Mouse (Mus musculus) embryonic facial prominence, embryonic 11.5 days (tissue): ENCODE results near the gene Sh3bgr. TPM values are rescaled to one million over a fixed set of nuclear protein-coding genes. Genes with fewer than 3 reads are reported as not detected.

Source experiments
- ATAC-seq: fragments of 200-750 bp; cut with Nextera tagmentation; replicated peaks from 2 replicates; pipeline ENCODE4 v1.8.0; 2017; ENCODE audit warnings: low read depth; ENCODE audit not compliant: insufficient number of reproducible peaks, low FRiP score, low TSS enrichment
- DNase-seq: peaks from one replicate; pipeline ENCODE4 v3.0.0-alpha.2; 2015; ENCODE audit warnings: low spot score
- H3K27ac ChIP-seq: fragments of 300-500 bp; sonication (generic); replicated peaks from 2 replicates; pipeline ENCODE4 v1.5.1; 2014; ENCODE audit warnings: mild to moderate bottlenecking, low read depth, low read length, control low read depth
- H3K27me3 ChIP-seq: fragments of 300-500 bp; sonication (generic); 2 replicates; pipeline ENCODE4 v1.6.1; 2014; ENCODE audit warnings: mild to moderate bottlenecking, low read length, moderate library complexity, mixed read lengths; ENCODE audit not compliant: control insufficient read depth, insufficient read depth
- H3K36me3 ChIP-seq: fragments of 300-500 bp; sonication (generic); replicated peaks from 2 replicates; pipeline ENCODE4 v1.6.1; 2014; ENCODE audit warnings: low read depth, mild to moderate bottlenecking, low read length, moderate library complexity, mixed read lengths; ENCODE audit not compliant: control insufficient read depth, insufficient read depth
- H3K4me1 ChIP-seq: fragments of 300-500 bp; sonication (generic); 2 replicates; pipeline ENCODE4 v1.6.1; 2014; ENCODE audit warnings: low read length, mixed read lengths; ENCODE audit not compliant: control insufficient read depth, insufficient read depth
- H3K4me2 ChIP-seq: fragments of 300-500 bp; sonication (generic); 2 replicates; pipeline ENCODE4 v1.6.1; 2014; ENCODE audit warnings: low read depth, mild to moderate bottlenecking, control low read depth, low read length, moderate library complexity
- H3K4me3 ChIP-seq: fragments of 300-500 bp; sonication (generic); 2 replicates; pipeline ENCODE4 v1.5.1; 2014; ENCODE audit warnings: low read depth, low read length, control low read depth
- H3K9ac ChIP-seq: fragments of 300-500 bp; sonication (generic); replicated peaks from 2 replicates; pipeline ENCODE4 v1.6.1; 2014; ENCODE audit warnings: mild to moderate bottlenecking, control low read depth, low read length
- H3K9me3 ChIP-seq: fragments of 300-500 bp; sonication (generic); replicated peaks from 2 replicates; pipeline ENCODE4 v1.6.1; 2016; ENCODE audit warnings: mild to moderate bottlenecking, low read length, inconsistent platforms, mixed read lengths; ENCODE audit not compliant: control insufficient read depth
- WGBS: fragments of 180-500 bp; shearing (Covaris S2); extraction: QIAGEN DNeasy Blood & Tissue Kit; methylation state at CpG from one replicate; pipeline ENCODE4 v1.1.7; 2014; 5-methylcytosine and 5-hydroxymethylcytosine counted together
- polyA plus RNA-seq: library from polyadenylated mRNA; unstranded; fragments of >200 nt; fragmentation: Nextera tagmentation; extraction: Ambion mirVana; gene quantifications from 2 replicates; pipeline ENCODE4 v1.2.1, GENCODE M21; 2014

Gene Sh3bgr
- polyA plus RNA-seq, 1 experiment from 2014 or later: 3.5 TPM

DNA sequence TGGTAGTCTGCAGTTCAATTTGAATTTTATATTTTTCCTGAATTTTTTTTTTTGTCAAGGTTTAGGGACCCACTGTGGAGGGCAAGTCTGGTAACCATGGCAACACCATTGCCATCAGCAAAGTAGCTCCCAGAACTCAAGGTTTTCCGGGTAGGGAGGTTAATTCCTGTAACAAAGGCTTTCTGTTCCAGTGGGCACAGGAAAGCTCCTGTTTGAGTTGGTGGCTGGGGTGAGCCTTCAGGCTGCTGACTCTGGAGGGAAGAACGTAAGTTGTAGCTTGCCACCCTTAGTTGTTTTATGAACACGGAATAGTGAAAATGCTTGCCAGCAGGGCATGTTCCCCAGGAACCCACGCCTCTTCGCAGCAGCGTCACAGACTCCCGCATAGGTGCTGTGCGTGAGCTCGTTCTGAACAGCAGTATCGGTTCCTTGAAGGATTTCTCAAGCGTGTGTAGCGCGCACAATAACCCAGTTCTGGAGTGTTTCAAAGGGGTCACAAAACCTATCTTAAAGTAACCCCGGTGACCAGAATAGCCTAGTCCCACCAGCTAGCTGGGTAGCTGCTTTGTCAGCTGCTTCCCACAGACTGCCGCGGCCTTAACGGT lies 35.2 kb downstream of the Sh3bgr start, which contains the start of gene B3galt5:
TSS of gene B3galt5 (plus strand) at position 436 of the 605 bp plus-strand sequence.
- peak; percentile 37 for DNase-seq
- no peaks in the 10 kb centered on the region for H3K27me3 ChIP-seq
- no peak within 1 kb of the TSS for H3K4me2 ChIP-seq
- H3K9me3 ChIP-seq: no peaks in the 10 kb centered on the region
- no peak within 1 kb of the TSS for H3K27ac ChIP-seq
- 57% methylated on average over 17 of the region's 17 CpGs for WGBS
- H3K36me3 ChIP-seq: no peaks in the 10 kb centered on the region
- no peak within 1 kb of the TSS for H3K4me3 ChIP-seq
- peaks cover 3% of the 10 kb centered on the region; the same call in 1 of the 2 replicates for H3K4me1 ChIP-seq
- H3K9ac ChIP-seq: no peak within 1 kb of the TSS
- ATAC-seq: no peak

DNA sequence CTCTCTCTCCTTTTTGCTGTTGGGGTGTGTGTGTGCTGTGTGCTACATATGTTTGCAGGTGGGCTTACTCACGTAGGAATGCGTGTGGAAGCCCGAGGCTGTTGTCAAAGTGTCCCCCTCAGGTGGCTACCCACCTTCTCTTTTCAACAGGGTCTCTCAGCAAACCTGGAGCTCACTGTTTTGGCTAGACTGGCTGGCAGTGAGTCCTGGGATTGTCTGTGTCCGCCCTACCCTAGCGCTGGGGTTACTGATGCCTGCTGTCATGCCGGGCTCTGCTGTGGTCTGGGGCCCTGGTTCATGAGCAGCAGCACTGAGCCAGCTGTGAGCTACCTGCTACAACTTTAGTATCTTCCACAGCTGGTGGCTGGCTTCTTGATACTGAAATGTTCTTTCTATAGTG lies 44.2 kb downstream of the Sh3bgr start:
- Histone ChIP-seq H3K36me3 (no peaks in the 10 kb centered on the region), H3K4me3 (no peak overlapping the region), H3K27me3 (no peaks in the 10 kb centered on the region)

DNA sequence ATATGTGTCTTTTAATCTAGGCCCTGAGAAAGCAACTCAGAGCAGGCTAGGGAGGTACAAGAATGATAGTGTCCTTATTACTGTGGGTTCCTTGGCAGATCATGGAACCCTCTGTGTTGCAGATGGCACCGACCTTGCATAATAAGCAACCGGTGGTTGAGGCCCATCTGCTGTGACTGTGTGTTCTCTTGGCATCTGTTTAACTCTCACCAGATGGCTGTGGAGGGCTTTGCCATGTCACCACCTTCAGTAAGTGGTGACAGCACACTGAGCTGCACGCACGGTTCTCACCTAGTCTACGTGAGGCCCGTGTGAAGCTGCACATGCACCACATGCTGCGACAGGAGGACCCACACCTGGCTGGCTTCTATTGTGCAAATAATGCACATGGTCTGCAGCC lies 49.4 kb downstream of the Sh3bgr start:
- H3K4me1 ChIP-seq: no peaks in the 10 kb centered on the region
- no peak overlapping the region for H3K27ac ChIP-seq
- no peak overlapping the region for H3K4me2 ChIP-seq
- H3K9me3 ChIP-seq: no peaks in the 10 kb centered on the region
- no peaks in the 10 kb centered on the region for H3K36me3 ChIP-seq
- 86% methylated on average over 7 of the region's 7 CpGs for WGBS
- ATAC-seq (no peak), DNase-seq (no peak)
- no peak overlapping the region for H3K4me3 ChIP-seq
- H3K27me3 ChIP-seq: no peaks in the 10 kb centered on the region
- H3K9ac ChIP-seq: no peak overlapping the region

More for the DNA sequence above, 44.2 kb downstream of the Sh3bgr start:
- no peak for DNase-seq
- Histone ChIP-seq H3K9ac (no peak overlapping the region), H3K27ac (no peak overlapping the region), H3K4me2 (no peak overlapping the region), H3K9me3 (no peaks in the 10 kb centered on the region), H3K4me1 (no peaks in the 10 kb centered on the region)
- 80% methylated on average over 6 of the region's 6 CpGs for WGBS
- no peak for ATAC-seq

DNA sequence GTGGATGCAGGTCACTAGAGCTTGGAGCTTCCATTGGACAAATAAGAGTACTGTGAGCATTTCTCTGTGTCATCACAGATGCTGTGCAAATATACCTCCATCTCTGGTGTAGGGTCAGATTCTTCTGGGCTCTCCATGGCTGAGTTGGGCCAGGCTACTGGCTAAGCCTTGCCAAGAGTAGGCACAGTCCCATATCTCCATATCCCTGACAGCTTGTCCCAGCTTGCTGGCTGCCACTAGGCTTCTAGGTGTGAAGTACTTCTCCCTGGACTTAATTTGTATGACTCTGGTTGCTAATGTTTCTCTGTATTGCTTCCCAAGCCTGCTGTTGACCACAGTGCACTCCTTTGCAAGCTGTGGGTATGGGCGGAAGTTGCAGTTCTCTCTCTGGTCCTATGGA lies 51.9 kb downstream of the Sh3bgr start:
- no peak for ATAC-seq
- 96% methylated on average over 1 of the region's 1 CpGs for WGBS

DNA sequence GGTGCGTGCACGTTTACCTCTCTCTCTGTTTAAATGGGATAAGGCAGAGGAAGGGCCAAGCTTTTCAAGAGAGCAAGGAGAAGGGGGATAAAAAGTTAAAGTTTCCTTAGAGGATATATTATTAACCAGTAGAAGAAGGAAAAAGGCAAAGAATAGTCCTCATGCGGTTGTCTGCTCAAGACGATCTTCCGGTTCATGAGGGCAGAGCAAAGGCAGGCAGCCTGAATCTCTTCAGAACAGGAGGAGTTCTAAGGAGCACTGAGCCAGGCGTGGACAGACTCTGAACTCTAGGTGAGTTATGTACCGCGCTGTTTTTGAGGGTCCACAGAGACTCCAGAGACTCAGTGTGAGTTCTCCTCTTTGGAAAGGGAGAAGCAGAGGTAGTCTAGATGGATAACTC lies 58.2 kb downstream of the Sh3bgr start:
- H3K9me3 ChIP-seq: no peaks in the 10 kb centered on the region

More for the DNA sequence above, 51.9 kb downstream of the Sh3bgr start:
- no peak overlapping the region for H3K27ac ChIP-seq
- no peaks in the 10 kb centered on the region for H3K36me3 ChIP-seq
- H3K4me1 ChIP-seq: no peaks in the 10 kb centered on the region
- H3K27me3 ChIP-seq: no peaks in the 10 kb centered on the region
- no peak overlapping the region for H3K9ac ChIP-seq
- no peak overlapping the region for H3K4me3 ChIP-seq
- no peak overlapping the region for H3K4me2 ChIP-seq
- H3K9me3 ChIP-seq: no peaks in the 10 kb centered on the region
- no peak for DNase-seq

DNA sequence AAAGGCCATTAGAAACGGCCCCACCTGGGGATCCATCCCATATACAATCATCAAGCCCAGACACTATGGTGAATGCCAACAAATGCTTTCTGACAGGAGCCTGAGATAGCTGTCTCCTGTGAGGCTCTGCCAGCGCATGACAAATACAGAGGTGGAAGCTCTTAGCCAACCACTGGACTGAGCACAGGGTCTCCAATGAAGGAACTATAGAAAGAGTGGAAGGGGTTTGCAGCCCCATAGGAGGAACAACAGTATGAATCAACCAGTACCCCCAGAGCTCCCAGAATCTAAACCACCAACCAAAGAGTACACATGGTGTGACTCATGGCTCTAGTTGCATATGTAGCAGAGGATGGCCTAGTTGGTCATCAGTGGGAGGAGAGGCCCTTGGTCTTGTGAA lies 71.5 kb downstream of the Sh3bgr start:
- WGBS: 76% methylated on average over 2 of the region's 2 CpGs
- Histone ChIP-seq H3K4me3 (no peak overlapping the region), H3K9me3 (no peaks in the 10 kb centered on the region), H3K27ac (no peak overlapping the region), H3K4me2 (no peak overlapping the region), H3K4me1 (no peaks in the 10 kb centered on the region), H3K36me3 (no peaks in the 10 kb centered on the region), H3K27me3 (no peaks in the 10 kb centered on the region), H3K9ac (no peak overlapping the region)
- DNase-seq (no peak), ATAC-seq (no peak)

More for the DNA sequence above, 58.2 kb downstream of the Sh3bgr start:
- no peaks in the 10 kb centered on the region for H3K4me1 ChIP-seq
- H3K4me2 ChIP-seq: no peak overlapping the region
- H3K36me3 ChIP-seq: no peaks in the 10 kb centered on the region
- ATAC-seq: no peak
- no peak for DNase-seq
- H3K27ac ChIP-seq: no peak overlapping the region
- no peak overlapping the region for H3K4me3 ChIP-seq
- no peak overlapping the region for H3K9ac ChIP-seq
- no peaks in the 10 kb centered on the region for H3K27me3 ChIP-seq
- WGBS: 90% methylated on average over 8 of the region's 8 CpGs

DNA sequence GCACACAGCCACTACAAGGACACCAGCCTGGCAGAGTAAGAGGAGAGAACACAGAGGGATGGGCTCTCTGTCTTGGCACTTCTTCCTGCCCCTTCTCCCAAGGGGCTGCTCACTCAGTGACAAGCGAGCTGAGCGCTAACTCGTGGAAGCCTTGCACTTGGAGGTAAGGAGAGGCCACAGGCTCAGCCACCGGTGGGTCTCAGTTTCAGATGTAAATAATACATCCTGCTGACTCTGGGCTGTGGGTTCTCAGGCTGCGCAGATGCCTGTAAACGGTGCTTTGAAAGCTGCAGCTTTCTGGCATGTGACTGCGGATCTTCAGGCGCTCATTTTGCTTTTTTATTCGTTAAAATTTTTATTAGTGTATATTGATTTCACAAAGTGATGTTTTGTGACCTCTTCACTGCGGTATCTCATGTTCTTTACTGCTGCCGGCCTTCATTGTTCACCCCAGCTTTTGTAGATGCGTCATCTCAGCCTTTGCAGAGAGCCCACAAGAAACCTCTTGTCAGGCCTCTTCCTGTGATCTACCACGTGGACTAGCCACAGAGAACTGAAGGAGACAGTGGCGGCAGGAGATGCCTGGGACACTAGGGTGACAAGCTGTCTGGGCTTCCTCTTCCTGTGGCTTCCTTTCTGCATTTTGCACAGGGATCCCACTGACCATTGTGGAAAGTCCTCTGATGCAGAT lies 72.8 kb downstream of the Sh3bgr start:
- H3K27ac ChIP-seq: no peak overlapping the region
- ATAC-seq: no peak
- WGBS: 58% methylated on average over 14 of the region's 14 CpGs
- no peaks in the 10 kb centered on the region for H3K27me3 ChIP-seq
- H3K36me3 ChIP-seq: no peaks in the 10 kb centered on the region
- no peak overlapping the region for H3K4me2 ChIP-seq
- H3K4me1 ChIP-seq: no peaks in the 10 kb centered on the region
- no peak for DNase-seq
- no peak overlapping the region for H3K4me3 ChIP-seq
- no peak overlapping the region for H3K9ac ChIP-seq
- no peaks in the 10 kb centered on the region for H3K9me3 ChIP-seq

DNA sequence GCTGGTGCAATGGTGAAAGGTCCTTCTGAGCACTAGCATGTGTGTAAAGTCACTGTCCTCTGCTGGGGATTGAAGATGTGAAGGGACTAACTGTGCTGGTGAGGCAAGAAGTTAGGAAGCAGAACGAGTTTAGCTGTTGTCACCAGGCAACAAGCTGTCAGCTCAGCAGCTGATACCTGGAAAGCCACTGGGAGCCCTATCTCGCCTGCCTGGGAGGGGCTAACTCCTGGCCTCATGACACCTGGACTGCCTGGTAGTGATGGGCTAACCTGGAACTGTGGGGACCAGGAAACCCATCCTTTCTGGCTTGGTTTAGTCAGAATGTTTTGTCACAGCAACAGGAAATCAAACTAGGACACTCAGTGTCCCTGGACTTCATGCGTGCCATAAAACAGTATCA lies 76.3 kb downstream of the Sh3bgr start:
- H3K27ac ChIP-seq: no peak overlapping the region
- H3K27me3 ChIP-seq: peaks cover 16% of the 10 kb centered on the region
- no peak overlapping the region for H3K4me2 ChIP-seq
- H3K36me3 ChIP-seq: no peaks in the 10 kb centered on the region
- no peak overlapping the region for H3K9ac ChIP-seq
- H3K9me3 ChIP-seq: no peaks in the 10 kb centered on the region
- H3K4me3 ChIP-seq: no peak overlapping the region
- no peaks in the 10 kb centered on the region for H3K4me1 ChIP-seq
- DNase-seq (no peak), ATAC-seq (no peak)
- WGBS: 69% methylated on average over 3 of the region's 3 CpGs
